Mouse (Mus musculus): ENCODE data around the gene Dmrt3. TPM values are rescaled to one million over a fixed set of nuclear protein-coding genes. Genes with fewer than 3 reads are reported as not detected.

Dmrt3 gene
- polyA plus RNA-seq (2014; fragmentation: Nextera tagmentation; extraction: Ambion mirVana), result 0.35 and 0.49 TPM in 2 replicates

- no peak for TF ChIP-seq CTCF (IDR thresholded peaks at IDR 0.05; ENCODE audit: low read depth)
- Histone ChIP-seq H3K4me2 (peak within 1 kb of the TSS; percentile 60), H3K36me3 (ENCODE audit: insufficient read depth) (no peaks in the 10 kb centered on the region), H3K27me3 (ENCODE audit: insufficient read depth, low read length) (peaks cover 97% of the 10 kb centered on the region), H3K4me1 (ENCODE audit: insufficient read depth) (no peaks in the 10 kb centered on the region), H3K9me3 (ENCODE audit: low read depth, low read length) (no peaks in the 10 kb centered on the region), H3K9ac (0 out of 2 replicates have a peak within 1 kb of the TSS, but pooled peaks have one; percentile 6), H3K27ac (ENCODE audit: low read depth) (no peak within 1 kb of the TSS), H3K4me3 (ENCODE audit: low read depth, low read length) (peak within 1 kb of the TSS; percentile 35)
- WGBS, result under 1% methylated on average over 27 of the region's 29 CpGs
- ATAC-seq (ENCODE audit: insufficient read depth) (peak; percentile 32; the same call in 1 of the 2 replicates), DNase-seq (no peak)
These were observed at the start of gene Dmrt3 for GRCm38 (mm10) chr19:25610015-25610410. TSS of gene Dmrt3 (plus strand) at chr19:25610301.

GRCm38 (mm10) chr19:25564430-25564829, 45.7 kb upstream of the Dmrt3 start:
- peaks cover 17% of the 10 kb centered on the region for H3K27me3 ChIP-seq (ENCODE audit: insufficient read depth, low read length)
- no peaks in the 10 kb centered on the region for H3K9me3 ChIP-seq (ENCODE audit: low read depth, low read length)
- no peak overlapping the region for H3K27ac ChIP-seq (ENCODE audit: low read depth)
- ATAC-seq (ENCODE audit: insufficient read depth) (no peak), DNase-seq (no peak)
- no peak for TF ChIP-seq CTCF (IDR thresholded peaks at IDR 0.05; ENCODE audit: low read depth)
- no peak overlapping the region for H3K4me3 ChIP-seq (ENCODE audit: low read depth, low read length)
- H3K4me2 ChIP-seq, result no peak overlapping the region
- no peak overlapping the region for H3K9ac ChIP-seq
- no peaks in the 10 kb centered on the region for H3K4me1 ChIP-seq (ENCODE audit: insufficient read depth)
- H3K36me3 ChIP-seq (ENCODE audit: insufficient read depth), result no peaks in the 10 kb centered on the region
- WGBS, result 62% methylated on average over 12 of the region's 12 CpGs

GRCm38 (mm10) chr19:25569778-25570177, 40.3 kb upstream of the Dmrt3 start:
- ATAC-seq (ENCODE audit: insufficient read depth) (no peak), DNase-seq (no peak)
- Histone ChIP-seq H3K27ac (ENCODE audit: low read depth) (no peak overlapping the region), H3K4me1 (ENCODE audit: insufficient read depth) (peaks cover 7% of the 10 kb centered on the region), H3K4me2 (no peak overlapping the region), H3K36me3 (ENCODE audit: insufficient read depth) (no peaks in the 10 kb centered on the region), H3K9me3 (ENCODE audit: low read depth, low read length) (no peaks in the 10 kb centered on the region), H3K4me3 (ENCODE audit: low read depth, low read length) (no peak overlapping the region), H3K9ac (no peak overlapping the region), H3K27me3 (ENCODE audit: insufficient read depth, low read length) (peaks cover 14% of the 10 kb centered on the region)
- TF ChIP-seq CTCF (IDR thresholded peaks at IDR 0.05; ENCODE audit: low read depth), result no peak
- WGBS, result 49% methylated on average over 7 of the region's 7 CpGs

- H3K4me3 ChIP-seq (ENCODE audit: low read depth, low read length), result no peak overlapping the region
- peak; percentile 26; the same call in 1 of the 2 replicates for ATAC-seq (ENCODE audit: insufficient read depth)
- peak overlapping the region; percentile 57 for H3K4me2 ChIP-seq
- no peak overlapping the region for H3K9ac ChIP-seq
- 18% methylated on average over 10 of the region's 10 CpGs for WGBS
- peak overlapping the region; percentile 32; the same call in 1 of the 2 replicates for H3K27ac ChIP-seq (ENCODE audit: low read depth)
- no peak for TF ChIP-seq CTCF (IDR thresholded peaks at IDR 0.05; ENCODE audit: low read depth)
- no peaks in the 10 kb centered on the region for H3K9me3 ChIP-seq (ENCODE audit: low read depth, low read length)
- H3K36me3 ChIP-seq (ENCODE audit: insufficient read depth), result no peaks in the 10 kb centered on the region
- H3K27me3 ChIP-seq (ENCODE audit: insufficient read depth, low read length), result 0 out of 2 replicates have a peak, but pooled peaks cover 7% of the 10 kb centered on the region
- H3K4me1 ChIP-seq (ENCODE audit: insufficient read depth), result peaks cover 16% of the 10 kb centered on the region
- DNase-seq, result peak; percentile 31
These were observed 35.7 kb upstream of the Dmrt3 start for GRCm38 (mm10) chr19:25574431-25574830.

GRCm38 (mm10) chr19:25574981-25575814, 34.9 kb upstream of the Dmrt3 start:
- 0 out of 2 replicates have a peak, but pooled peaks cover 7% of the 10 kb centered on the region for H3K27me3 ChIP-seq (ENCODE audit: insufficient read depth, low read length)
- H3K36me3 ChIP-seq (ENCODE audit: insufficient read depth), result no peaks in the 10 kb centered on the region
- no peak overlapping the region for H3K9ac ChIP-seq
- peak overlapping the region; percentile 11; the same call in 1 of the 2 replicates for H3K4me3 ChIP-seq (ENCODE audit: low read depth, low read length)
- H3K9me3 ChIP-seq (ENCODE audit: low read depth, low read length), result no peaks in the 10 kb centered on the region
- TF ChIP-seq CTCF (IDR thresholded peaks at IDR 0.05; ENCODE audit: low read depth), result no peak
- peak overlapping the region; percentile 32; the same call in 1 of the 2 replicates for H3K27ac ChIP-seq (ENCODE audit: low read depth)
- peaks cover 16% of the 10 kb centered on the region for H3K4me1 ChIP-seq (ENCODE audit: insufficient read depth)
- WGBS, result 2% methylated on average over 17 of the region's 17 CpGs
- H3K4me2 ChIP-seq, result peak overlapping the region; percentile 57
- DNase-seq (peak; percentile 81), ATAC-seq (ENCODE audit: insufficient read depth) (peak; percentile 93)

GRCm38 (mm10) chr19:25578358-25578757, 31.7 kb upstream of the Dmrt3 start:
- no peak for ATAC-seq (ENCODE audit: insufficient read depth)
- H3K27ac ChIP-seq (ENCODE audit: low read depth), result no peak overlapping the region
- no peak for DNase-seq
- no peak overlapping the region for H3K4me2 ChIP-seq
- 91% methylated on average over 2 of the region's 2 CpGs for WGBS
- no peak overlapping the region for H3K9ac ChIP-seq
- H3K4me1 ChIP-seq (ENCODE audit: insufficient read depth), result peaks cover 16% of the 10 kb centered on the region
- no peak for TF ChIP-seq CTCF (IDR thresholded peaks at IDR 0.05; ENCODE audit: low read depth)
- H3K4me3 ChIP-seq (ENCODE audit: low read depth, low read length), result no peak overlapping the region
- 0 out of 2 replicates have a peak, but pooled peaks cover 9% of the 10 kb centered on the region for H3K27me3 ChIP-seq (ENCODE audit: insufficient read depth, low read length)
- no peaks in the 10 kb centered on the region for H3K9me3 ChIP-seq (ENCODE audit: low read depth, low read length)
- no peaks in the 10 kb centered on the region for H3K36me3 ChIP-seq (ENCODE audit: insufficient read depth)

GRCm38 (mm10) chr19:25579440-25579839, 30.7 kb upstream of the Dmrt3 start:
- WGBS, result 91% methylated on average over 2 of the region's 2 CpGs
- H3K36me3 ChIP-seq (ENCODE audit: insufficient read depth), result no peaks in the 10 kb centered on the region
- TF ChIP-seq CTCF (IDR thresholded peaks at IDR 0.05; ENCODE audit: low read depth), result peak; percentile 39
- ATAC-seq (ENCODE audit: insufficient read depth) (no peak), DNase-seq (no peak)
- no peak overlapping the region for H3K9ac ChIP-seq
- no peak overlapping the region for H3K4me3 ChIP-seq (ENCODE audit: low read depth, low read length)
- 0 out of 2 replicates have a peak, but pooled peaks cover 9% of the 10 kb centered on the region for H3K27me3 ChIP-seq (ENCODE audit: insufficient read depth, low read length)
- H3K27ac ChIP-seq (ENCODE audit: low read depth), result no peak overlapping the region
- H3K9me3 ChIP-seq (ENCODE audit: low read depth, low read length), result no peaks in the 10 kb centered on the region
- peaks cover 12% of the 10 kb centered on the region; the same call in 1 of the 2 replicates for H3K4me1 ChIP-seq (ENCODE audit: insufficient read depth)
- H3K4me2 ChIP-seq, result no peak overlapping the region

Data from lung, embryonic 14.5 days (tissue).